Mouse (Mus musculus) adipocyte (in vitro differentiated cells): ENCODE measurements around the gene Rfc2.
A peak's percentile ranks its signal among the peaks of the same experiment; 100 is the strongest.

Source experiments
- DNase-seq: peaks from one replicate; pipeline ENCODE4 v3.0.0-alpha.2; 2016; ENCODE audit warnings: low spot score

Rfc2 gene

DNA sequence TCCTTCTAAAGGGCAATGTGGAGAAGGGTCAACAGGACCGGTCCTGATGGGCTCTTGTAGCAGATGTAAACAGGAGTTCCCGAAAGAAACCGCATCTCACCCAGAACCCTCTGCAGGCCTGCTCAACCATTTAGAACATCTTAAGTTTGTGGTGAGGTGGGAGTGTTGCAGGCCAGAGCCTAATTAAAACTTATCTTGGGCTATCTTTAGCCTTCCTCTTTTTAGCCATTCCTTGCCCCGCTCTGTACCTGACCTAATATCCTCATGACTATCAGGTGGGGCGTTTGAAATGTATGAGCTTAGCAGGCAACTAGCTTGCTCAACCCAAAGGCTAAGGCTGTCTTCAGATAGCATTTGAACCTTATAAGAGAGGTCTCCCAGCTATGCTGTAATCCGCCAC is 15.5 kb upstream of the Rfc2 start:
- no peak for DNase-seq

- DNase-seq, result no peak
Observed at GRCm38 (mm10) chr5:134567445-134567844, 13.7 kb upstream of the Rfc2 start.

- DNase-seq, result no peak
Observed at GRCm38 (mm10) chr5:134568030-134568429, 13.1 kb upstream of the Rfc2 start.

- no peak for DNase-seq
Observed at GRCm38 (mm10) chr5:134568964-134569491, 12.1 kb upstream of the Rfc2 start.

DNA sequence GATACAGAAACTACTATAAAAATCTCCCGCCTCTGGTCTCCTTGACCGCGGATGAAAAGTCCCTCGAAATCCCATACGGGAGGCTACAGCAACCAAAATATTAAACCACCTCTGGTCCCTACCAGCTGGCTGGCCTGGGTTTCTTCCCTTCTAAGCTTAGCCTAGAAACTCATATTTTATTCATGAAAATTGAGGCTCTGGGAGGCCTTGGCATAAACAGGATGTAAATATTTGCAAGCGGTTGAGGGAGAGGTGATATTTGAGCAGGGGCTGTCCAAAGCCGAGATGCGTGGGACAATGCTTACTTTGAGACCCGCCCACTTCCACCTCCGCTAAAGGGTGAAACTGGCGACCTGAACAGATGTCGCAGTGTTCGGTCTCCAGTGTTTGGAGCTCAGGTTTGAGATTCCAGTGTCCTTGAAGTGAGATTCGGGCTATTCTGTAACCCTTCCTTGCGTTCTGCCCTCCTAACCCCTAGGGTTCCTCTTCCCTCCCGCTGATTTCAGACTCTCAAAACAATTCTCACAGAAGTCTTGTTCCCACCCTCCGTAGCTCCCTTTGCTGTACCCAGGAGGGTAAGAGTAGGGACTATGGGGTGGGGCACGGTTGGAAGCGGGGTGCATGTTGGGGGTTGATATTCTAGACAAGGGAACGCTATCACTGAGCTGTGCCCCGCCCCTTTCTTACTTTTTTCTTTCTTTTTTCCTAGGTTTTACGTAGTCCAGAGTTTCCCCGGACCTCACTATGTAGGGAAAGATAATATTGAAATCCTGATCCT is 9.2 kb upstream of the Rfc2 start:
- DNase-seq, result peak; percentile 35

- no peak for DNase-seq
Observed at GRCm38 (mm10) chr5:134572508-134573214, 8.5 kb upstream of the Rfc2 start.

DNA sequence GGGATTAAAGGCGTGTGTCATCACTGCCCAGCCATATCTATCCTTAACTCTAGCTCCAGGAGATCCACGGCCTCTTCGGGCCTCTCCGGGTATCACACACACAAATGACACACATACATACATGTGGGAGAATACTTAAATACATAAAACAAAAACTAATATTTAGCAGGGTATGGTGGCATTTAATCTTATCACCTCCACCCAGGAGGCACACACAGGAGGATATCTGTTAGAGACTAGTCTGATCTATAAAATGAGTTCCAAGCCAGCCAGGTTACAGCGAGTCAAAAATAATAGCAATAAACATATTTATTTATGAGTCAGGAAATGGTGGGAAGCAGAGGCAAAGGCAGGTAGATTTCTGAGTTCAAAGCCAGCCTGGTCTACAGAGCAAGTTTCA is 5.3 kb upstream of the Rfc2 start:
- DNase-seq, result no peak

DNA sequence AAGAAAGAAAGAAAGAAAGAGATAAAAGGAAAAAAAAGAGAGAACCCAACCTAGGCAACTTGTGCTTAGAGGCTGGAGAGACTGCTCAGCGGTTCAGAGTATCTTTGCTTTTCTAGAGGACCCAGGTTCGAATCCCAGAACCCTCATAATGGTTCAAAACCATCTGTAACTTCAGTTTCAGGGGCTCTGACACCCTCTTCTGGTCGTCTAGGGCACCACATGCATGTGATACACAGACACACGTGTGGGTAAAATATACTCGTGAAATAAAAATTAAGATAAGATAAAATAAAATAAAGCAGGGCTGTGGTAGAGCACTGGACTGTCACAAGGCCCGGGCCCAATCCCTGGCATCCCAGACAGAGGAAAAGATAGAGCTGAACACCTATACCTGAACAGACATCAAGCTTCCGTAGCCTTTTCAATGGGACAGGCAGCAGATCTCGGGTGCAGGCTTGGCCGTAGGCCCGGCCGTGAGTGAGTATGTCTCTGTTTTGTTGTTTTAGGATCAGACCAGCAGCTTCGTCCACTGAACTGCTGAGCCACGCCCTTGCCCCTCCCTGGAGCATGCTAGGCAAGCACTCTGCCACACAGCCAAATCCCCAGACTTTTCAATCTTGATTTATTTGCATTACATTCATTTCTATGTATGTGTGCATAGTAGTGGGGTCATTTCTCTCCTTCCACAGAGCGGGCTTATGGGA is 4.5 kb upstream of the Rfc2 start:
- no peak for DNase-seq

DNA sequence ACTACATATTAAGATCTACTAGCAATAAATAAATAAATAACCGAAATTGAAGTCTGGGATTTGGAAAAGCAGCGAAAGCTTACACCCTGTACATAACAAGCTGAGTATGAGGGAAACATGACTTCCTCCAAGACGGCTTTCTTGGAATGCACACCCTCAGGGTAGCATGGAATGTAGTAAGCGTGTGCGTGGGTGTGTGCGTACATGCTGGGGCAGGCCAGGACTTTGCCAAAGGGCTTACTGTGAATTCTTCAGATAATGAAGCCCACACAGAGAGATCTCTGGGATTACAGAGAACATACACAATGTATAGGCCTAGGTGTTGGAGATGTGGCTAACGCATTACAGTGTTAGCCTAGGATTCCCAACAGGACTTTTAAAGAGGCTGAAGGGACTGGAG is 3.6 kb upstream of the Rfc2 start:
- DNase-seq, result no peak

- no peak for DNase-seq
Observed at GRCm38 (mm10) chr5:134579135-134579534, 2.0 kb upstream of the Rfc2 start.

DNA sequence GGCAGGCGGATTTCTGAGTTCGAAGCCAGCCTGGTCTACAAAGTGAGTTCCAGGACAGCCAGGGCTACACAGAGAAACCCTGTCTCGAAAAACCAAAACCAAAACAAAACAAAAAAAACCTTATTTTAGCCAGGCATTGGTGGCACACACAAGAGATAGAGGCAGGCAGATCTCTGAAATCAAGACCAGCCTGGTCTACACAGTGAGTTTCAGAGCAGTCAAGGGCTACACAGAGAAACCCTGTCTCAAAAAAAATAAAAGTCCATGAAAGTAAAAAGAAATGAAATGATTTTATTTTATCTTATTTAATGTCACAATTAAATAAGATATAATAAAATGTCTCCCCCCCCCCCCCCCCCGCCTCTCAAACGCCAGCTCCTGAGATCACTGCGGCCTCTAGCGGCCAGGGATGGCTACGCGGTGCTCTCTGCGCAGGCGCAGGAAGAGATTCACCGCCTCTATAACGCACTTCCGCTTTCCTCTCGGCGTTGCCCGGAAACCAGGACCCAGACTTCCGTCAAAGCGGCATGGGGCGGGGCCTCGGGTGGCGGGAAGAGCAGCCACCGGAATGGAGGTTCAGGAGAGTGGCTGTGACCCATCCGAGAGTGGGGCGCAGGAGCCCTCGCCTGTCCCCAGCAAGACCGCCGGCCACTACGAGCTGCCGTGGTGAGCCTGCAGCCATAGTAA is 1.2 kb downstream of the Rfc2 start:
- peak; percentile 97 for DNase-seq

DNA sequence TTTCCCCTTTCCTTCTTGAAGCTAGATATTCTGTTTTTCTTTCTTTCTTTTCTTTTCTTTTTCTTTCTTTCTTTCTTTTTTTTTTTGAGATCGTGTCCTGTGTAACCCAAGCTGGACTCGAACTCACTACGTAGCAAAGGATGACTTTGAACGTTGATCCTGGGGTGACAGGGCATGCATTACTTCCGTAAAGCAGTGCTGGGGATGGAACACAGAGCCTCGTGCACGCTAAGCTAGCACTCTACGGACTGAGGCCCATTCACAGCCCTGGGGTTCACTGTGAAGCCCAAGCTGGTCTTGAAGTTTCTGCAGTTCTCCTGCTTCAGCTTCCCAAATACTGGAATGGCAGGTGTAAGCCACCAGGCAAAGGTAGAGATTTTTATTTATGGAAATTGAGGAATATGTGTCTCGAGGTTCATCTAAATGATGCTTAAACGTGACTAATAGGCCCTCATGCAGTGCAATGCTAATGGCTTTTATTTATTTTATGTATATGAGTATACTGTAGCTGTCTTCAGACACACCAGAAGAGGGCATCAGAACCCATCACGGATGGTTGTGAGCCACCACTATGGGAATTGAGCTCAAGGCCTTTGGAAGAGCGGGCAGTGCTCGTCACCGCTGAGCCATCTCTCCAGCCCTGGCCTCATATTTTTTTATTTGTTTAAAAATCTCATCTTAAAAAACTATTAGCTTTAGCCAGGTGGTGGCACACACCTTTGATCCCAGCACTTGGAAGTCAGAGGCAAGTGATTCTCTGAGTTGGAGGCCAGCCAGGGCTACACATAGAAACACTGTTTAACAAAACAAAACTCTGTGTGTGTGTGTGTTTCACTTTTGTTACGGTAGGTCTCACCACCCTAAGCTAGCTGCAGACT is 2.1 kb downstream of the Rfc2 start:
- DNase-seq, result no peak

- no peak for DNase-seq
Observed at GRCm38 (mm10) chr5:134583884-134584213, 2.7 kb downstream of the Rfc2 start.

- no peak for DNase-seq
Observed at GRCm38 (mm10) chr5:134584798-134585197, 3.6 kb downstream of the Rfc2 start.

DNA sequence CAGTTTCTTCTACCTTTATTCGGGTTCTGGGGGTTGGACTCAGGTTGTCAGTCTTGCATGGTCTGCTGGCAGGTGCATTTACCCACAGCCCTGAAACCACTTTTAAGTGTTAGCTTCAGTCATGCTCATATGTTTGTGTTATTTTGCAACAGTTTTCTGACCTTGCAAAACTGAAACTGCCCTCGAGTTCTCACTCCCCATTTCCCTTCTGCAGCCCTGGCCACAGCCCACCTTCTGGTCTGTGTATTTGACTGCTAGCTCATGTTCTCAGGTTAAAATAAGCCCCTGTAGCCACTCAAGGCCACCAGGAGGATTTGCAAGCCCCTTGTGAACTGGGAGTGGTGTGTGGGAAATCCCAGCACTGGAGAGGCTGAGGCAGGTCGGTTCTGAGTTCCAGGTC is 8.7 kb downstream of the Rfc2 start:
- no peak for DNase-seq

DNA sequence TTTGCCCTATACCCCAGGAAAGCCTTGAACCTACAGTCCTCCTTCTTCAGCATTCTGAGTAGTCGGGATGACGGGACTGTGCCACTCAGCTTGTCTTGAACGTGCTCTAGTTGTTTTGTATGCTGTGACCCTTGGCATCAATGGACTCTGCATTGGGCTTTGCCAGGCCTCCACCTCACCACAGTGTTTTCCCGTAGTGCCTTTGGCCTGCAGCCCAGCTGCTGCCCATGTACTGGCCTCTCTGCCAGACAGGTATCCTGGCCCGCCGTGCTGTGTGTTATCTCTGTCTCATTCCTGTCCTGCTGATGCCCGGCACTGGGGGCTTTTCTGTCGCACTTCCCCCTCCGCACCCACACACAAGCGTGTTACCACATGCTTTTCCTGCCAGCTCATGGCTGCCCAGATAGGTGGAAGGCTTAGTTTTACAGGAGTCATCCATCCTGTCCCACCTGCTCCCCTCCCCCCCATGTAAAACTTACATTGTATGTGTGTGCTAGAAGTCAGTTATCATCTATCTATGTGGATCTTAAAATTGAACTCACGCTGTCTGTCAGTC is 10.9 kb downstream of the Rfc2 start:
- DNase-seq, result peak; percentile 37

DNA sequence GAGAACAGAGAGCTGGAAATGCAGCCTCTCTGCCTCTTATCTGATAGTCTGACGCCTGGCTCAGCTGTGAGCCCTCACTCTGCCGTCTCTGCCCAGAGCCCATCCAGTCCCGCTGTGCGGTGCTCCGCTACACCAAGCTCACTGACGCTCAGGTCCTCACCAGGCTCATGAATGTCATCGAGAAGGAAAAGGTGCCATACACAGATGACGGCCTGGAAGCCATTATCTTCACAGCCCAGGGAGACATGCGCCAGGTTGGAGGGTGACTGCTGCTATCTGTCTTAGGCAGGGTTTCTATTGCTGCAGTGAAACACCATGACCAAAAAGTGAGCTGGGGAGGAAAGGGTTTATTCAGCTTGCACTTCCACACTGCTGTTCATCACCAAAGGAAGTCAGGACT is 11.9 kb downstream of the Rfc2 start:
- no peak for DNase-seq

- no peak for DNase-seq
Observed at GRCm38 (mm10) chr5:134597711-134598110, 16.5 kb downstream of the Rfc2 start.

GRCm38 (mm10) chr5:134604376-134604775 is 23.2 kb downstream of the Rfc2 start:
- no peak for DNase-seq

GRCm38 (mm10) chr5:134606314-134606713 is 25.1 kb downstream of the Rfc2 start:
- DNase-seq, result no peak

DNA sequence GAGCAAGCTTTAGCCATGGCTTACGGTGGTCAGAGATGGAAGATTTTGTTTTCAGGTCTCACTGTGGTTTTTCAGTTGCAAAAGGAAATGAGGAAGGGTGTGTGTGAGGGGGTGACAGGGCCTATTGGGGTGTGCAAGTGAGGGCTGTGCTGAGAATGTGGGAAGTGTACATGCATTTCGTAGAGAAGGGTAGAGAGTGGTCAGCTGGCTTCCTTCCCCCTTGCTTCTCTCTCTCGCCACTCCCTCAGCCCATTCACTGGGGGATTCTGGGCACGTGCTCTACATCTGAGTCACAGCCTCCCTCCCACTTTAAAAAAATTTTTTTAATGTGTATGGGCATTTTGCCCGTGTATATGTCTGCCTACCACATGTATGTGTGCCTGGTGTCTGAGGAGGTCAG is 26.0 kb downstream of the Rfc2 start:
- DNase-seq, result no peak
